ENCODE assay signal across 9 mouse cellular contexts in the genomic region with DNA sequence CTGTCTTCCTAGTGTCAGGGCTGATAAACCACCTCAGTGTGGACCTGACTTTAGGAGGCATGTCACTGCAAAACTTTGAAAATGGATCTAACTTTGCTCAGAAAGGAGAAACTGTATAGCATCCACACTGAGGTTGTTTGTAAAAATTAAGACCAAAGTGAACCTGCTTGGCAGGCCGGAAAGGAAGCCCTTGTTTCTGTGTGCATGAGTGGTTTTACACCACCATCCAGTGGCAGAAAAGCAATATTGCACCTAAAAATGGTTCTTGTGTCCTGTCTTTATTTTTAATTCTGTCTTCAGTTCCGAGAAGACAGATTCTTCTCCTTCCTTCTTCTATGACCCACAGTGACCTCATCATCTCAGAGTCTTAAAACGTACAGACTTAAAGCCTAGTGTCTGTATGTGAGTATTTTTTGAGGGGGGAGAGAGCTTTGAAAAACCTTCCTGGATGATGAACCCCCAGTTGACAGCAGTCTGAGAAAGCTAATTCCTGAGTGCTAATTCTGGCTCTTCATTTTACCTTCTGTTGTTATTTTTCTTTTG.
DNase-seq lines count a peak whose midpoint lies in the region; ATAC-seq and TF ChIP-seq lines count a peak whose summit lies in the region.
"Had no signal": no experiment of that assay in that cellular context is flagged by ENCODE, and none has a peak within 500 bp of the region (broad histone marks: within the 10 kb centered on the region; RNA-seq: fewer than 3 reads in every experiment).

No protein-coding gene starts in this region.

- WGBS in kidney, postnatal 0 days: 5% methylated on average over 3 of the region's 3 CpGs

- H3K27ac ChIP-seq in kidney, postnatal 0 days: no peak overlapping the region
- H3K27ac ChIP-seq: limb, embryonic 15.5 days had no signal

- DNase-seq in adrenal gland, adult (ENCODE audit: inconsistent age in 2 of 2, low spot score in 1 of 2): peak; percentile 34 to 74
- no peak for DNase-seq in adrenal gland, adult 8-10 months
- peak; percentile 34 for DNase-seq in ES-CJ7 (ENCODE audit: low read depth, low spot score)
- peak; percentile 69 for DNase-seq in cerebellum, adult 9-10 months
- DNase-seq in gastrocnemius, postnatal 25 days: peak; percentile 10
- peak; percentile 89 for DNase-seq in kidney, postnatal 0 days (ENCODE audit: low spot score)
- DNase-seq in lung, postnatal 25 days (ENCODE audit: low spot score): peak; percentile 57
- DNase-seq in right cerebral cortex, postnatal 10 days (ENCODE audit: low spot score in 2 of 2): peak; percentile 56 to 64

- no peaks in the 10 kb centered on the region for H3K9me3 ChIP-seq in kidney, postnatal 0 days (replicated peaks; ENCODE audit: low read length)
- H3K9me3 ChIP-seq: limb, embryonic 15.5 days had no signal

- TF ChIP-seq CTCF in kidney, postnatal 0 days (IDR thresholded peaks at IDR 0.05; ENCODE audit: low read depth): peak; percentile 95

- no peak overlapping the region for H3K4me2 ChIP-seq in kidney, postnatal 0 days (ENCODE audit: low read length)
- H3K4me2 ChIP-seq: limb, embryonic 15.5 days had no signal

- H3K4me1 ChIP-seq in kidney, postnatal 0 days (replicated peaks; ENCODE audit: insufficient read depth, low read length): no peaks in the 10 kb centered on the region
- H3K4me1 ChIP-seq: limb, embryonic 15.5 days had no signal

- no peak overlapping the region for H3K9ac ChIP-seq in kidney, postnatal 0 days (ENCODE audit: low read depth, low read length)
- H3K9ac ChIP-seq: limb, embryonic 15.5 days had no signal

- peak; percentile 36; the same call in 1 of the 2 replicates for ATAC-seq in kidney, postnatal 0 days (replicated peaks; ENCODE audit: low FRiP score, low read depth)

- H3K4me3 ChIP-seq in kidney, postnatal 0 days (replicated peaks; ENCODE audit: low read depth, low read length): no peak overlapping the region
- H3K4me3 ChIP-seq: limb, embryonic 15.5 days had no signal

- H3K36me3 ChIP-seq in kidney, postnatal 0 days (ENCODE audit: insufficient read depth, low read length): no peaks in the 10 kb centered on the region
- H3K36me3 ChIP-seq: limb, embryonic 15.5 days had no signal

- H3K27me3 ChIP-seq in kidney, postnatal 0 days (ENCODE audit: insufficient read depth, low read length): no peaks in the 10 kb centered on the region
- H3K27me3 ChIP-seq: limb, embryonic 15.5 days had no signal
